Mouse (Mus musculus): Measurements from ENCODE around the gene Gtf2a2. TPM values are rescaled to one million over a fixed set of nuclear protein-coding genes. Genes with fewer than 3 reads are reported as not detected.

Gtf2a2 gene
- polyA plus RNA-seq, 1 experiment from 2014 or later = 247 TPM

Other genes with a start within 250 kb of the Gtf2a2 start
- gene Bnip2, start 23.1 kb upstream of the Gtf2a2 start, polyA plus RNA-seq (2015; fragmentation: Nextera tagmentation; extraction: Ambion mirVana) = 104 TPM in 2 replicates
- gene Gcnt3, start 25.5 kb downstream of the Gtf2a2 start, polyA plus RNA-seq (2015; fragmentation: Nextera tagmentation; extraction: Ambion mirVana) = not detected in 2 replicates
- gene Fam81a, start 130.0 kb downstream of the Gtf2a2 start, polyA plus RNA-seq (2015; fragmentation: Nextera tagmentation; extraction: Ambion mirVana) = 5.1 and 8.0 TPM in 2 replicates
- 5.1 and 6.9 TPM in 2 replicates for gene Myo1e, start 194.8 kb downstream of the Gtf2a2 start, polyA plus RNA-seq (2015; fragmentation: Nextera tagmentation; extraction: Ambion mirVana)

All from forebrain, embryonic 13.5 days (tissue).